Mouse (Mus musculus) olfactory bulb, adult 2 months (tissue): ENCODE measurements around the gene Arl13b.

Experiments
- CTCF ChIP-seq: fragments of 200-500 bp; IDR thresholded peaks from 2 replicates; pipeline ENCODE4 v1.5.1; 2012; ENCODE audit warnings: low read depth, mild to moderate bottlenecking, low read length, moderate library complexity; ENCODE audit not compliant: insufficient read depth
- POLR2A ChIP-seq: fragments of 200-500 bp; IDR thresholded peaks from 2 replicates; pipeline ENCODE4 v1.6.1; 2012; ENCODE audit warnings: mild to moderate bottlenecking, low read depth, low read length, moderate library complexity; ENCODE audit not compliant: insufficient read depth

- TF ChIP-seq CTCF: no peak
- no peak for TF ChIP-seq POLR2A
These were observed 50.2 kb downstream of the Arl13b start for GRCm38 (mm10) chr16:62796608-62797007.
